Mouse (Mus musculus) intestine, embryonic 16.5 days (tissue): Measurements from ENCODE around the gene Ticrr. TPM values are rescaled to one million over a fixed set of nuclear protein-coding genes. Genes with fewer than 3 reads are reported as not detected.

Experiments used
- ATAC-seq: fragments of 200-750 bp; cut with Nextera tagmentation; 2 replicates; pipeline ENCODE4 v1.8.0; 2017; ENCODE audit warnings: moderate TSS enrichment, moderate library complexity
- H3K27ac ChIP-seq: fragments of 300-500 bp; sonication (generic); 2 replicates; pipeline ENCODE4 v1.5.1; 2014; ENCODE audit warnings: mild to moderate bottlenecking, low read length
- H3K27me3 ChIP-seq: fragments of 300-500 bp; sonication (generic); replicated peaks from 2 replicates; pipeline ENCODE4 v1.6.1; 2014; ENCODE audit warnings: low read length, control low read depth, mixed read lengths; ENCODE audit not compliant: control insufficient read depth, insufficient read depth
- H3K36me3 ChIP-seq: fragments of 300-500 bp; sonication (generic); 2 replicates; pipeline ENCODE4 v1.6.1; 2014; ENCODE audit warnings: low read length, control low read depth; ENCODE audit not compliant: control insufficient read depth, insufficient read depth
- H3K4me1 ChIP-seq: fragments of 300-500 bp; sonication (generic); 2 replicates; pipeline ENCODE4 v1.6.1; 2014; ENCODE audit warnings: low read length, control low read depth, mixed read lengths; ENCODE audit not compliant: control insufficient read depth, insufficient read depth
- H3K4me2 ChIP-seq: fragments of 300-500 bp; sonication (generic); 2 replicates; pipeline ENCODE4 v1.6.1; 2014; ENCODE audit warnings: low read depth, low read length, control low read depth
- H3K4me3 ChIP-seq: fragments of 300-500 bp; sonication (generic); 2 replicates; pipeline ENCODE4 v1.5.1; 2014; ENCODE audit warnings: mild to moderate bottlenecking, low read length
- H3K9ac ChIP-seq: fragments of 300-500 bp; sonication (generic); 2 replicates; pipeline ENCODE4 v1.6.1; 2014; ENCODE audit warnings: low read depth, low read length
- H3K9me3 ChIP-seq: fragments of 300-500 bp; sonication (generic); 2 replicates; pipeline ENCODE4 v1.6.1; 2016; ENCODE audit warnings: low read length, control low read depth; ENCODE audit not compliant: control insufficient read depth
- WGBS: fragments of 180-500 bp; shearing (Covaris S2); extraction: QIAGEN DNeasy Blood & Tissue Kit; methylation state at CpG from one replicate; pipeline ENCODE4 v1.1.7; 2014; 5-methylcytosine and 5-hydroxymethylcytosine counted together
- polyA plus RNA-seq: library from polyadenylated mRNA; unstranded; fragments of >200 nt; fragmentation: Nextera tagmentation; extraction: Ambion mirVana; gene quantifications from 2 replicates; pipeline ENCODE4 v1.2.1, GENCODE M21; 2015

Gene Ticrr
- polyA plus RNA-seq, 1 experiment from 2014 or later = 4.5 TPM

- Histone ChIP-seq H3K4me1 (no peaks in the 10 kb centered on the region), H3K4me2 (no peak overlapping the region), H3K9me3 (no peaks in the 10 kb centered on the region), H3K36me3 (no peaks in the 10 kb centered on the region), H3K9ac (no peak overlapping the region), H3K4me3 (no peak overlapping the region), H3K27me3 (no peaks in the 10 kb centered on the region), H3K27ac (no peak overlapping the region)
- ATAC-seq = no peak
- WGBS = 82% methylated on average over 5 of the region's 5 CpGs
Observed at GRCm38 (mm10) chr7:79626170-79626569, 33.8 kb upstream of the Ticrr start.

- no peak for ATAC-seq
- H3K9ac ChIP-seq = no peak overlapping the region
- H3K36me3 ChIP-seq = no peaks in the 10 kb centered on the region
- WGBS = 57% methylated on average over 4 of the region's 4 CpGs
- no peak overlapping the region for H3K4me3 ChIP-seq
- H3K27ac ChIP-seq = no peak overlapping the region
- no peak overlapping the region for H3K4me2 ChIP-seq
- no peaks in the 10 kb centered on the region for H3K9me3 ChIP-seq
- H3K27me3 ChIP-seq = no peaks in the 10 kb centered on the region
- no peaks in the 10 kb centered on the region for H3K4me1 ChIP-seq
Observed at GRCm38 (mm10) chr7:79628271-79628913, 31.6 kb upstream of the Ticrr start.

GRCm38 (mm10) chr7:79631773-79632348, 28.1 kb upstream of the Ticrr start:
- ATAC-seq = no peak
- H3K27ac ChIP-seq = no peak overlapping the region
- H3K27me3 ChIP-seq = no peaks in the 10 kb centered on the region
- H3K36me3 ChIP-seq = no peaks in the 10 kb centered on the region
- H3K4me3 ChIP-seq = no peak overlapping the region
- no peak overlapping the region for H3K9ac ChIP-seq
- H3K4me2 ChIP-seq = no peak overlapping the region
- 23% methylated on average over 13 of the region's 13 CpGs for WGBS
- H3K4me1 ChIP-seq = no peaks in the 10 kb centered on the region
- H3K9me3 ChIP-seq = no peaks in the 10 kb centered on the region

- H3K4me3 ChIP-seq = no peak overlapping the region
- no peak for ATAC-seq
- H3K27ac ChIP-seq = no peak overlapping the region
- H3K27me3 ChIP-seq = no peaks in the 10 kb centered on the region
- no peaks in the 10 kb centered on the region for H3K9me3 ChIP-seq
- 87% methylated on average over 3 of the region's 3 CpGs for WGBS
- H3K4me2 ChIP-seq = no peak overlapping the region
- H3K9ac ChIP-seq = no peak overlapping the region
- H3K36me3 ChIP-seq = no peaks in the 10 kb centered on the region
- no peaks in the 10 kb centered on the region for H3K4me1 ChIP-seq
Observed at GRCm38 (mm10) chr7:79647233-79647632, 12.8 kb upstream of the Ticrr start.

GRCm38 (mm10) chr7:79649005-79649404, 11.0 kb upstream of the Ticrr start:
- Histone ChIP-seq H3K27ac (no peak overlapping the region), H3K4me3 (no peak overlapping the region), H3K9me3 (no peaks in the 10 kb centered on the region), H3K27me3 (no peaks in the 10 kb centered on the region), H3K4me1 (no peaks in the 10 kb centered on the region), H3K4me2 (no peak overlapping the region), H3K36me3 (no peaks in the 10 kb centered on the region), H3K9ac (no peak overlapping the region)
- no peak for ATAC-seq
- WGBS = 8% methylated on average over 3 of the region's 3 CpGs

GRCm38 (mm10) chr7:79654185-79654584, 5.8 kb upstream of the Ticrr start:
- no peak overlapping the region for H3K4me3 ChIP-seq
- no peaks in the 10 kb centered on the region for H3K36me3 ChIP-seq
- no peaks in the 10 kb centered on the region for H3K27me3 ChIP-seq
- WGBS = 80% methylated on average over 1 of the region's 1 CpGs
- H3K9me3 ChIP-seq = no peaks in the 10 kb centered on the region
- no peak overlapping the region for H3K9ac ChIP-seq
- H3K4me1 ChIP-seq = no peaks in the 10 kb centered on the region
- no peak overlapping the region for H3K27ac ChIP-seq
- ATAC-seq = no peak
- H3K4me2 ChIP-seq = no peak overlapping the region

GRCm38 (mm10) chr7:79654586-79654985, 5.4 kb upstream of the Ticrr start:
- Histone ChIP-seq H3K9me3 (no peaks in the 10 kb centered on the region), H3K27ac (no peak overlapping the region), H3K27me3 (no peaks in the 10 kb centered on the region), H3K4me1 (no peaks in the 10 kb centered on the region), H3K9ac (no peak overlapping the region), H3K4me2 (no peak overlapping the region), H3K4me3 (no peak overlapping the region), H3K36me3 (no peaks in the 10 kb centered on the region)
- 44% methylated on average over 1 of the region's 1 CpGs for WGBS
- no peak for ATAC-seq

- H3K4me2 ChIP-seq = peak overlapping the region; percentile 88
- H3K9ac ChIP-seq = peak overlapping the region; percentile 89
- H3K4me1 ChIP-seq = peaks cover 14% of the 10 kb centered on the region; the same call in 1 of the 2 replicates
- H3K9me3 ChIP-seq = no peaks in the 10 kb centered on the region
- WGBS = 0% methylated on average over 73 of the region's 73 CpGs
- H3K27ac ChIP-seq = no peak overlapping the region
- no peaks in the 10 kb centered on the region for H3K27me3 ChIP-seq
- H3K4me3 ChIP-seq = peak overlapping the region; percentile 96
- peak; percentile 55 for ATAC-seq
- H3K36me3 ChIP-seq = no peaks in the 10 kb centered on the region
Observed at GRCm38 (mm10) chr7:79660291-79661150, 525 bp downstream of the Ticrr start.

GRCm38 (mm10) chr7:79661253-79661890, 1.4 kb downstream of the Ticrr start:
- Histone ChIP-seq H3K4me1 (peaks cover 14% of the 10 kb centered on the region; the same call in 1 of the 2 replicates), H3K4me2 (peak overlapping the region; percentile 88), H3K4me3 (peak overlapping the region; percentile 96), H3K9ac (peak overlapping the region; percentile 89), H3K36me3 (no peaks in the 10 kb centered on the region), H3K27me3 (no peaks in the 10 kb centered on the region), H3K9me3 (no peaks in the 10 kb centered on the region), H3K27ac (no peak overlapping the region)
- WGBS = 6% methylated on average over 5 of the region's 5 CpGs
- ATAC-seq = no peak
